Mouse (Mus musculus) erythroid progenitor cell, adult 5-6 weeks (primary cell): ENCODE data around the gene Ppp1r11. TPM values are rescaled to one million over a fixed set of nuclear protein-coding genes. Genes with fewer than 3 reads are reported as not detected.
A peak's percentile ranks its signal among the peaks of the same experiment; 100 is the strongest.

Experiments
- ATAC-seq: replicated peaks from 2 replicates; pipeline ENCODE4 v1.8.0; 2016; ENCODE audit warnings: moderate number of reproducible peaks, mild to moderate bottlenecking, moderate TSS enrichment, inconsistent platforms; ENCODE audit not compliant: poor library complexity, low FRiP score, severe bottlenecking
- total RNA-seq, 2 experiments: library from RNA; stranded (forward) in 1 of 2; stranded (reverse) in 1 of 2; fragments of 150-400 nt in 1 of 2; fragments of 186-747, 209-891 nt in 1 of 2; gene quantifications; 2 replicates each; pipeline versions ENCODE4 v1.2.3 to v1.2.4; 2015 to 2017; ENCODE audit warnings: low replicate concordance in 2 of 2

The Ppp1r11 gene
- total RNA-seq, 2 experiments from 2014 or later, result 10.8 to 24.3 TPM

GRCm38 (mm10) chr17:36970316-36970890, 18.9 kb upstream of the Ppp1r11 start:
- no peak for ATAC-seq

GRCm38 (mm10) chr17:36966875-36967274, 15.3 kb upstream of the Ppp1r11 start:
- no peak for ATAC-seq

GRCm38 (mm10) chr17:36961125-36961524, 9.6 kb upstream of the Ppp1r11 start:
- no peak for ATAC-seq

GRCm38 (mm10) chr17:36958884-36959283, 7.3 kb upstream of the Ppp1r11 start:
- no peak for ATAC-seq

- ATAC-seq, result peak; percentile 99
These were observed 6.6 kb upstream of the Ppp1r11 start, which contains the start of the genes Znrd1 and Znrd1as for GRCm38 (mm10) chr17:36957999-36958743. Gene Znrd1 (minus strand): TSS chr17:36958559. Gene Znrd1as (plus strand): TSS chr17:36958592.

- no peak for ATAC-seq
These were observed 1.5 kb upstream of the Ppp1r11 start for GRCm38 (mm10) chr17:36953062-36953461.

- no peak for ATAC-seq
These were observed 1.1 kb upstream of the Ppp1r11 start for GRCm38 (mm10) chr17:36952631-36953030.

- no peak for ATAC-seq
These were observed 2.3 kb downstream of the Ppp1r11 start for GRCm38 (mm10) chr17:36949265-36949664.

- no peak for ATAC-seq
These were observed 3.3 kb downstream of the Ppp1r11 start for GRCm38 (mm10) chr17:36948286-36948685.

- ATAC-seq, result no peak
These were observed 4.3 kb downstream of the Ppp1r11 start for GRCm38 (mm10) chr17:36947051-36947819.

GRCm38 (mm10) chr17:36944121-36944775, 7.3 kb downstream of the Ppp1r11 start:
- ATAC-seq, result no peak

GRCm38 (mm10) chr17:36943691-36944090, 7.8 kb downstream of the Ppp1r11 start:
- no peak for ATAC-seq

GRCm38 (mm10) chr17:36942791-36943471, 8.6 kb downstream of the Ppp1r11 start, which contains the start of gene Rnf39:
Gene Rnf39 (plus strand): TSS chr17:36942918.
- ATAC-seq, result no peak

GRCm38 (mm10) chr17:36942391-36942790, 9.2 kb downstream of the Ppp1r11 start:
- ATAC-seq, result no peak

- ATAC-seq, result no peak
These were observed 13.5 kb downstream of the Ppp1r11 start for GRCm38 (mm10) chr17:36938056-36938455.

- no peak for ATAC-seq
These were observed 19.7 kb downstream of the Ppp1r11 start for GRCm38 (mm10) chr17:36931806-36932205.

- ATAC-seq, result no peak
These were observed 20.4 kb downstream of the Ppp1r11 start for GRCm38 (mm10) chr17:36931130-36931529.

GRCm38 (mm10) chr17:36930233-36930632, 21.3 kb downstream of the Ppp1r11 start:
- ATAC-seq, result no peak

GRCm38 (mm10) chr17:36929236-36929932, 22.2 kb downstream of the Ppp1r11 start:
- ATAC-seq, result no peak
